Mouse (Mus musculus) neural tube, embryonic 11.5 days (tissue): Measurements from ENCODE around the gene Ssmem1. TPM values are rescaled to one million over a fixed set of nuclear protein-coding genes. Genes with fewer than 3 reads are reported as not detected.

Experiments
- ATAC-seq: fragments of 200-750 bp; cut with Nextera tagmentation; 2 replicates; pipeline ENCODE4 v1.8.0; 2017; ENCODE audit warnings: moderate number of reproducible peaks, mild to moderate bottlenecking, moderate TSS enrichment, moderate library complexity; ENCODE audit not compliant: insufficient read depth, low FRiP score, low TSS enrichment
- DNase-seq: peaks from one replicate; pipeline ENCODE4 v3.0.0-alpha.2; 2015; ENCODE audit warnings: low spot score
- H3K27ac ChIP-seq: fragments of 300-500 bp; sonication (generic); 2 replicates; pipeline ENCODE4 v1.5.1; 2014; ENCODE audit warnings: low read depth, mild to moderate bottlenecking, low read length
- H3K27me3 ChIP-seq: fragments of 300-500 bp; sonication (generic); 2 replicates; pipeline ENCODE4 v1.6.1; 2014; ENCODE audit warnings: mild to moderate bottlenecking, low read length, mixed read lengths; ENCODE audit not compliant: control insufficient read depth, insufficient read depth
- H3K36me3 ChIP-seq: fragments of 300-500 bp; sonication (generic); 2 replicates; pipeline ENCODE4 v1.6.1; 2014; ENCODE audit warnings: mild to moderate bottlenecking, low read length, moderate library complexity, mixed read lengths; ENCODE audit not compliant: control insufficient read depth, insufficient read depth
- H3K4me1 ChIP-seq: fragments of 300-500 bp; sonication (generic); 2 replicates; pipeline ENCODE4 v1.6.1; 2014; ENCODE audit warnings: low read length, mixed read lengths; ENCODE audit not compliant: control insufficient read depth, insufficient read depth
- H3K4me2 ChIP-seq: fragments of 300-500 bp; sonication (generic); 2 replicates; pipeline ENCODE4 v1.6.1; 2014; ENCODE audit warnings: low read depth, mild to moderate bottlenecking, moderate library complexity
- H3K4me3 ChIP-seq: fragments of 300-500 bp; sonication (generic); 2 replicates; pipeline ENCODE4 v1.5.1; 2014; ENCODE audit warnings: low read depth, low read length
- H3K9ac ChIP-seq: fragments of 300-500 bp; sonication (generic); 2 replicates; pipeline ENCODE4 v1.6.1; 2014; ENCODE audit warnings: mild to moderate bottlenecking, low read length
- H3K9me3 ChIP-seq: fragments of 300-500 bp; sonication (generic); 2 replicates; pipeline ENCODE4 v1.6.1; 2016; ENCODE audit warnings: low read length; ENCODE audit not compliant: control insufficient read depth
- WGBS: fragments of 180-500 bp; shearing (Covaris S2); extraction: QIAGEN DNeasy Blood & Tissue Kit; methylation state at CpG from one replicate; pipeline ENCODE4 v1.1.7; 2014; 5-methylcytosine and 5-hydroxymethylcytosine counted together
- polyA plus RNA-seq: library from polyadenylated mRNA; unstranded; fragments of >200 nt; fragmentation: Nextera tagmentation; extraction: Ambion mirVana; gene quantifications from 2 replicates; pipeline ENCODE4 v1.2.1, GENCODE M21; 2014

Gene Ssmem1
- polyA plus RNA-seq, 1 experiment from 2014 or later: 0.40 TPM

- DNase-seq (no peak), ATAC-seq (no peak)
- Histone ChIP-seq H3K9me3 (no peaks in the 10 kb centered on the region), H3K4me1 (peaks cover 5% of the 10 kb centered on the region; the same call in 1 of the 2 replicates), H3K9ac (no peak overlapping the region), H3K27me3 (no peaks in the 10 kb centered on the region), H3K27ac (0 out of 2 replicates have a peak overlapping the region, but pooled peaks have one; percentile 14), H3K4me3 (no peak overlapping the region), H3K4me2 (no peak overlapping the region), H3K36me3 (no peaks in the 10 kb centered on the region)
- WGBS: 75% methylated on average over 5 of the region's 5 CpGs
Observed at GRCm38 (mm10) chr6:30538800-30539199, 29.2 kb downstream of the Ssmem1 start.

GRCm38 (mm10) chr6:30541009-30541799 lies 31.6 kb downstream of the Ssmem1 start, which contains the start of gene Cpa2:
Gene Cpa2, plus strand, starts transcription at chr6:30541582.
- 57% methylated on average over 11 of the region's 11 CpGs for whole genome bisulfite sequencing
- Histone ChIP-seq H3K27me3 (no peaks in the 10 kb centered on the region), H3K4me2 (no peak within 1 kb of the TSS), H3K36me3 (no peaks in the 10 kb centered on the region), H3K9me3 (no peaks in the 10 kb centered on the region), H3K27ac (no peak within 1 kb of the TSS; the same call in 1 of the 2 replicates), H3K4me3 (no peak within 1 kb of the TSS), H3K4me1 (peaks cover 5% of the 10 kb centered on the region; the same call in 1 of the 2 replicates), H3K9ac (no peak within 1 kb of the TSS)
- ATAC-seq (no peak), DNase-seq (no peak)

GRCm38 (mm10) chr6:30542277-30542676 lies 32.6 kb downstream of the Ssmem1 start:
- Histone ChIP-seq H3K9ac (no peak overlapping the region), H3K4me3 (no peak overlapping the region), H3K36me3 (no peaks in the 10 kb centered on the region), H3K27me3 (no peaks in the 10 kb centered on the region), H3K4me2 (no peak overlapping the region), H3K4me1 (peaks cover 10% of the 10 kb centered on the region), H3K9me3 (no peaks in the 10 kb centered on the region), H3K27ac (no peak overlapping the region; the same call in 1 of the 2 replicates)
- DNase-seq: no peak
- WGBS: 83% methylated on average over 6 of the region's 6 CpGs
- ATAC-seq: no peak

GRCm38 (mm10) chr6:30543077-30543476 lies 33.4 kb downstream of the Ssmem1 start:
- Histone ChIP-seq H3K4me3 (no peak overlapping the region), H3K27me3 (no peaks in the 10 kb centered on the region), H3K27ac (peak overlapping the region; percentile 46; the same call in 1 of the 2 replicates), H3K36me3 (no peaks in the 10 kb centered on the region), H3K9ac (peak overlapping the region; percentile 33; the same call in 1 of the 2 replicates), H3K4me2 (no peak overlapping the region), H3K4me1 (peaks cover 16% of the 10 kb centered on the region), H3K9me3 (no peaks in the 10 kb centered on the region)
- DNase-seq: no peak
- 45% methylated on average over 12 of the region's 12 CpGs for WGBS
- no peak for ATAC-seq

GRCm38 (mm10) chr6:30543851-30544250 lies 34.2 kb downstream of the Ssmem1 start:
- no peaks in the 10 kb centered on the region for H3K9me3 ChIP-seq
- peaks cover 17% of the 10 kb centered on the region for H3K4me1 ChIP-seq
- no peak overlapping the region for H3K9ac ChIP-seq
- WGBS: 18% methylated on average over 8 of the region's 8 CpGs
- ATAC-seq (no peak), DNase-seq (no peak)
- no peak overlapping the region for H3K4me3 ChIP-seq
- no peak overlapping the region for H3K27ac ChIP-seq
- H3K27me3 ChIP-seq: no peaks in the 10 kb centered on the region
- no peak overlapping the region for H3K4me2 ChIP-seq
- H3K36me3 ChIP-seq: no peaks in the 10 kb centered on the region

- 0 out of 2 replicates have a peak overlapping the region, but pooled peaks have one; percentile 86 for H3K27ac ChIP-seq
- peaks cover 20% of the 10 kb centered on the region for H3K4me1 ChIP-seq
- no peak overlapping the region for H3K4me2 ChIP-seq
Observed at GRCm38 (mm10) chr6:30545689-30546088, 36.0 kb downstream of the Ssmem1 start.

GRCm38 (mm10) chr6:30546571-30547273 lies 37.1 kb downstream of the Ssmem1 start:
- ATAC-seq (peak; percentile 63), DNase-seq (peak; percentile 79)
- Histone ChIP-seq H3K27me3 (no peaks in the 10 kb centered on the region), H3K9ac (peak overlapping the region; percentile 61), H3K9me3 (no peaks in the 10 kb centered on the region), H3K36me3 (no peaks in the 10 kb centered on the region), H3K4me3 (no peak overlapping the region), H3K27ac (peak overlapping the region; percentile 86), H3K4me2 (peak overlapping the region; percentile 41), H3K4me1 (peaks cover 22% of the 10 kb centered on the region)
- WGBS: 10% methylated on average over 17 of the region's 17 CpGs

More at GRCm38 (mm10) chr6:30545689-30546088, 36.0 kb downstream of the Ssmem1 start:
- WGBS: 68% methylated on average over 7 of the region's 7 CpGs
- Histone ChIP-seq H3K9ac (no peak overlapping the region), H3K9me3 (no peaks in the 10 kb centered on the region), H3K27me3 (no peaks in the 10 kb centered on the region), H3K4me3 (no peak overlapping the region), H3K36me3 (no peaks in the 10 kb centered on the region)
- no peak for DNase-seq
- ATAC-seq: no peak

GRCm38 (mm10) chr6:30547274-30547645 lies 37.6 kb downstream of the Ssmem1 start:
- Histone ChIP-seq H3K9ac (peak overlapping the region; percentile 61), H3K4me3 (no peak overlapping the region), H3K4me1 (peaks cover 26% of the 10 kb centered on the region), H3K4me2 (peak overlapping the region; percentile 41), H3K36me3 (no peaks in the 10 kb centered on the region), H3K27me3 (no peaks in the 10 kb centered on the region), H3K27ac (peak overlapping the region; percentile 86), H3K9me3 (no peaks in the 10 kb centered on the region)
- DNase-seq: peak; percentile 73
- no peak for ATAC-seq
- 0% methylated on average over 16 of the region's 17 CpGs for WGBS
